Mouse (Mus musculus) heart, embryonic 10.5 days (tissue): ENCODE measurements around the gene Tln2. TPM values are rescaled to one million over a fixed set of nuclear protein-coding genes. Genes with fewer than 3 reads are reported as not detected.

Experiments used
- DNase-seq: peaks from one replicate; pipeline ENCODE4 v3.0.0-alpha.2; 2017; ENCODE audit warnings: low spot score
- H3K27ac ChIP-seq: fragments of 300-500 bp; sonication (generic); 2 replicates; pipeline ENCODE4 v1.5.1; 2016; ENCODE audit warnings: mild to moderate bottlenecking
- H3K27me3 ChIP-seq: fragments of 300-500 bp; sonication (generic); 2 replicates; pipeline ENCODE4 v1.6.1; 2016; ENCODE audit warnings: mild to moderate bottlenecking; ENCODE audit not compliant: poor library complexity, insufficient read depth, severe bottlenecking
- H3K36me3 ChIP-seq: fragments of 300-500 bp; sonication (generic); 2 replicates; pipeline ENCODE4 v1.6.1; 2016; ENCODE audit warnings: mild to moderate bottlenecking, moderate library complexity
- H3K4me1 ChIP-seq: fragments of 300-500 bp; sonication (generic); 2 replicates; pipeline ENCODE4 v1.6.1; 2016; ENCODE audit warnings: mild to moderate bottlenecking
- H3K4me3 ChIP-seq: fragments of 300-500 bp; sonication (generic); 2 replicates; pipeline ENCODE4 v1.5.1; 2016; ENCODE audit warnings: mild to moderate bottlenecking, moderate library complexity
- H3K9me3 ChIP-seq: fragments of 300-500 bp; sonication (generic); 2 replicates; pipeline ENCODE4 v1.6.1; 2016; ENCODE audit warnings: mild to moderate bottlenecking, moderate library complexity
- WGBS: fragments of 180-500 bp; shearing (Covaris S2); methylation state at CpG from one replicate; pipeline ENCODE4 v1.1.7; 2016; 5-methylcytosine and 5-hydroxymethylcytosine counted together
- polyA plus RNA-seq: library from polyadenylated mRNA; unstranded; fragments of >200 nt; fragmentation: Nextera tagmentation; extraction: Ambion mirVana; gene quantifications from 2 replicates; pipeline ENCODE4 v1.2.1, GENCODE M21; 2016

Gene Tln2
- 34.7 and 53.3 TPM in 2 replicates for polyA plus RNA-seq

- Histone ChIP-seq H3K27me3 (no peaks in the 10 kb centered on the region), H3K4me1 (0 out of 2 replicates have a peak, but pooled peaks cover 3% of the 10 kb centered on the region), H3K36me3 (peaks cover 28% of the 10 kb centered on the region; the same call in 1 of the 2 replicates), H3K4me3 (no peak within 1 kb of the TSS), H3K27ac (no peak within 1 kb of the TSS), H3K9me3 (no peaks in the 10 kb centered on the region)
- no peak for DNase-seq
- 84% methylated on average over 4 of the region's 4 CpGs for WGBS
Observed at GRCm38 (mm10) chr9:67559603-67560002, at the start of gene Tln2. Gene Tln2, minus strand, starts transcription at chr9:67559703.

DNA sequence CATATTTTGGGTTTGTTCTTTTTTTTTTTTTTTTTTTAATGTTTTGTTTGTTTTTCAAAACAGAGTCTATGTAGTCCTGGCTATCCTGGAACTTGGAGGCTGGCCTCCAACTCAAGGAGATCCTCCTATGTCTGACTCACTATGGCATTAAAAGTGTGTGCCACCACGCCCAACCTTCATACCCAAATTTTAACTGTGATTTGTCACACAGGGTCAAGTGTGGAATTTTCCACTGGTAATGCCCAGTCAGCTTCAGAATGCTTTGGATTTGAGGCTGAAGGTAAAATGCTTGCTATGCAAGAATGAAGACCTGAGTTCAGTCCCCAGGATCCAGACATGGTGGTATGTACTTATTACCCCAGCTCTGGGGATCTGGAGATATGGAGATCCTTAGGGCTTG is 49.7 kb upstream of the Tln2 start:
- H3K27me3 ChIP-seq = peaks cover 6% of the 10 kb centered on the region; the same call in 1 of the 2 replicates
- 85% methylated on average over 1 of the region's 1 CpGs for WGBS
- H3K4me1 ChIP-seq = peaks cover 19% of the 10 kb centered on the region
- H3K9me3 ChIP-seq = no peaks in the 10 kb centered on the region
- no peaks in the 10 kb centered on the region for H3K36me3 ChIP-seq
- H3K4me3 ChIP-seq = no peak overlapping the region
- DNase-seq = no peak
- no peak overlapping the region for H3K27ac ChIP-seq

GRCm38 (mm10) chr9:67607786-67608366 is 48.4 kb upstream of the Tln2 start:
- Histone ChIP-seq H3K4me3 (no peak overlapping the region), H3K27ac (no peak overlapping the region), H3K9me3 (no peaks in the 10 kb centered on the region), H3K4me1 (peaks cover 19% of the 10 kb centered on the region), H3K36me3 (no peaks in the 10 kb centered on the region), H3K27me3 (peaks cover 6% of the 10 kb centered on the region; the same call in 1 of the 2 replicates)
- WGBS = 71% methylated on average over 9 of the region's 9 CpGs
- DNase-seq = no peak

DNA sequence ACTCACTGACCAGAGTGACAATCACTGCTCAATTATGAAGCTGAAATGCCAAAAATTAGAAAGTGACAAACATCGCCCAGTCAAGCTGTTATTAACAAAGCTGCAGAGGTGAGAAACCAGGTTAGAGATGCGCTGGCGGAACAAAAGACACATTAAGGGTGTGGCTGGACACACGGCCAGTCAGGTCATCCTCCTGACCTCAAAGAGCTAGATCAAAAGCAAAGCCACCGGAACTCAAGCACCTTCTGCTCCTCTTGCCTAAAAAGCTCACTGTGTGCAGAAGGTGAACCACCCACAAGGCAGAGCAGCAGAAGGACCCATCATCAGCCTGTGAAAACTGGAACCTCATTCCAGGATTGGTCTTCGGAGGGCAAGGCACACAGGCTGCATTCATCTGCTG is 47.8 kb upstream of the Tln2 start:
- Histone ChIP-seq H3K4me1 (peaks cover 26% of the 10 kb centered on the region), H3K27ac (no peak overlapping the region), H3K36me3 (no peaks in the 10 kb centered on the region), H3K9me3 (no peaks in the 10 kb centered on the region), H3K4me3 (no peak overlapping the region), H3K27me3 (peaks cover 6% of the 10 kb centered on the region; the same call in 1 of the 2 replicates)
- no peak for DNase-seq
- WGBS = 90% methylated on average over 6 of the region's 6 CpGs

GRCm38 (mm10) chr9:67605867-67606435 is 46.4 kb upstream of the Tln2 start:
- DNase-seq = no peak
- H3K27ac ChIP-seq = peak overlapping the region; percentile 49; the same call in 1 of the 2 replicates

GRCm38 (mm10) chr9:67604940-67605339 is 45.4 kb upstream of the Tln2 start:
- no peak overlapping the region; the same call in 1 of the 2 replicates for H3K27ac ChIP-seq
- H3K4me1 ChIP-seq = peaks cover 29% of the 10 kb centered on the region
- DNase-seq = no peak
- no peak overlapping the region for H3K4me3 ChIP-seq
- H3K36me3 ChIP-seq = no peaks in the 10 kb centered on the region
- H3K27me3 ChIP-seq = no peaks in the 10 kb centered on the region
- H3K9me3 ChIP-seq = no peaks in the 10 kb centered on the region

More at GRCm38 (mm10) chr9:67605867-67606435, 46.4 kb upstream of the Tln2 start:
- Histone ChIP-seq H3K4me3 (no peak overlapping the region), H3K36me3 (no peaks in the 10 kb centered on the region), H3K4me1 (peaks cover 22% of the 10 kb centered on the region), H3K27me3 (peaks cover 2% of the 10 kb centered on the region; the same call in 1 of the 2 replicates), H3K9me3 (no peaks in the 10 kb centered on the region)
- WGBS = 57% methylated on average over 7 of the region's 7 CpGs

DNA sequence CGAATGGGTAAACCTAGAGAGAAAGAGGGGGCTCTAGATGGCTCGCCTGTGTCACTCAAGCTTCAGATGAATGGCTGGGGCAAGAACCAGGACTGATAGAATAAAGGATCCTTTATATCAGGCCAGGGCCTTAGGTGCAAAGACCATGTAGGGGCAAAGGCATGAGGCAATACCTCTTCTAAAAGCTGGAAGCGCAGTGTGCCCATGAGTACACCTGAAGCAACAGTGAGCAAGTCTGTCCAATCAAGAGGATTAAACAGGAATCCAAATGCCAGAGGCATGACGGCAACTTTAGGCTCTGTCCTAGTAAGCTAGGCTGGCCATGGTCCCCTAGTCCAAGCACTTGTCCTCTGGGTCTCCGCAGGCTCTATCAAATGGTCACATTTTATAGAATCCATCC is 42.8 kb upstream of the Tln2 start:
- no peak overlapping the region for H3K4me3 ChIP-seq
- H3K4me1 ChIP-seq = peaks cover 21% of the 10 kb centered on the region
- no peak for DNase-seq
- no peaks in the 10 kb centered on the region for H3K36me3 ChIP-seq
- H3K27me3 ChIP-seq = no peaks in the 10 kb centered on the region
- H3K27ac ChIP-seq = no peak overlapping the region
- whole genome bisulfite sequencing = 83% methylated on average over 5 of the region's 5 CpGs
- no peaks in the 10 kb centered on the region for H3K9me3 ChIP-seq

DNA sequence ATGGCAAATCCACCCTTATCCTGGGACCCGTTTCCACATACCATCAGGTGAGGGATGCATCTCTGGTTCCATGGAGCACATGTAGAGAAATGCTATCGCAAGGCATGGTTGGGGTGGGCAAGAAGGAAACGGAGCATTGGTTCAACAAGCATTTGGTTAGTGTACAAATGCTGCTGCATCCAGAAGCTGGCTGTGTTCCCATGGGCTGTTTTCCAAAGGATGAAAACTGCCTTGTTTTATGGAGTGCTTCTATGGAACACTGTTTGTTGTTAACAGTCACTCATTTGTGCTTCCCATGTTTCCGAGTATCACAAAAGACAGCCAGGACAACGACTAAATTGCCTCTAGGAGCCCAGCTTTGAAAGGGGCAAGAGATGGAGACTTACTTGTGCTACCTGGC is 35.7 kb upstream of the Tln2 start:
- Histone ChIP-seq H3K4me1 (peaks cover 2% of the 10 kb centered on the region), H3K9me3 (no peaks in the 10 kb centered on the region), H3K36me3 (no peaks in the 10 kb centered on the region), H3K27ac (no peak overlapping the region), H3K4me3 (no peak overlapping the region), H3K27me3 (no peaks in the 10 kb centered on the region; the same call in 1 of the 2 replicates)
- 89% methylated on average over 5 of the region's 5 CpGs for WGBS
- DNase-seq = no peak

DNA sequence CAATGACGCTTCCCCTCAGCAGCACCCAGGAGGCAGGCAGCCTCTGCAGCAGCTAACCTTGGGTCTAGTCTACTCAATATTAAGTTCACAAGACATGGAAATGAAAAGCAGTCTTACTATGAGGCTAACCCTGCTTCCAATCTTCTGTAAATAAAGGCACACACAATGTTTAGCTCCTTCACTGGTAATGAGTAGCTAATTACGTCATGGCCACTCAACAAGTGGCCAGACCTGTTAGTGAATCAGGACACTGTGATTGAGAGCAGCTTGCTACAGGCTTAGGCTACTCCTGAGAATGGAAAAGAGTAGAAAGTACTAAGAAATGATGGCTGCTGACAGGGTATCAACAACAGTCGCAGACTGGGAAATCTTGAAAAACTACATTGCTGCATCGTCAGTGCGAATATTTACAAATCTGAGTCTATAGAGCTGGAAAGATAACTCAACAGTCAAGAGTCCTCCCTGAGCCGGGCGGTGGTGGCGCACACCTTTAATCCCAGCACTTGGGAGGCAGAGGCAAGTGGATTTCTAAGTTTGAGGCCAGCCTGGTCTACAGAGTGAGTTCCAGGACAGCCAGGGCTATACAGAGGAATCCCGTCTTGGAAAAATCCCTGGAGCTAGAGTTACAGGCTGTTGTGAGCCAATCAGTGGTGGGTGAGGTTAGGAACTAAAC is 34.1 kb upstream of the Tln2 start:
- DNase-seq = no peak
- Histone ChIP-seq H3K36me3 (no peaks in the 10 kb centered on the region), H3K4me3 (no peak overlapping the region), H3K27ac (no peak overlapping the region), H3K9me3 (no peaks in the 10 kb centered on the region), H3K4me1 (peaks cover 14% of the 10 kb centered on the region; the same call in 1 of the 2 replicates), H3K27me3 (no peaks in the 10 kb centered on the region; the same call in 1 of the 2 replicates)
- WGBS = 90% methylated on average over 9 of the region's 9 CpGs

- no peak for DNase-seq
- no peaks in the 10 kb centered on the region for H3K36me3 ChIP-seq
- WGBS = 84% methylated on average over 5 of the region's 5 CpGs
- no peaks in the 10 kb centered on the region; the same call in 1 of the 2 replicates for H3K27me3 ChIP-seq
- no peak overlapping the region for H3K27ac ChIP-seq
- no peak overlapping the region for H3K4me3 ChIP-seq
- H3K4me1 ChIP-seq = peaks cover 19% of the 10 kb centered on the region; the same call in 1 of the 2 replicates
- H3K9me3 ChIP-seq = no peaks in the 10 kb centered on the region
Observed at GRCm38 (mm10) chr9:67592726-67593125, 33.2 kb upstream of the Tln2 start.

DNA sequence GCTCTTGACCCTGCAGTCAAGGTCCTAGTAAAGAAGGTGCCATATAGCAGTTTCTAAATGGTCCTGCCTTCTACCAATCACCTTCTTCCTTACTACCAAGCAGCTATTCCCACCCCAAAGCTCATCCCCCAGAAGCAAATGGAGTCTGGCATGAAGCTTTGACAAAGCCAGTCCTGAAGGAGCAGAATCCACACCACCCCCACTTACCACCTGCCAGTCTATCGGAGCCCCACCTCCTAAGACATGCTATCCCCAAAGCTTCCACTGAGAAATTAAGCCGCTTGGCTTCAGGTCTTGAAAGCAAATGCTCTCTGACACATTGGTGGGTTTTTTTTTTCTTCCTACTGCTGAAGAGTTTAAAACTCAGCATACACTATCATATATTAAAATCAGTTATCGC is 27.6 kb upstream of the Tln2 start:
- WGBS = 82% methylated on average over 3 of the region's 3 CpGs
- Histone ChIP-seq H3K9me3 (no peaks in the 10 kb centered on the region), H3K4me3 (no peak overlapping the region), H3K4me1 (peaks cover 54% of the 10 kb centered on the region), H3K27ac (0 out of 2 replicates have a peak overlapping the region, but pooled peaks have one; percentile 23), H3K27me3 (no peaks in the 10 kb centered on the region), H3K36me3 (no peaks in the 10 kb centered on the region)
- no peak for DNase-seq

DNA sequence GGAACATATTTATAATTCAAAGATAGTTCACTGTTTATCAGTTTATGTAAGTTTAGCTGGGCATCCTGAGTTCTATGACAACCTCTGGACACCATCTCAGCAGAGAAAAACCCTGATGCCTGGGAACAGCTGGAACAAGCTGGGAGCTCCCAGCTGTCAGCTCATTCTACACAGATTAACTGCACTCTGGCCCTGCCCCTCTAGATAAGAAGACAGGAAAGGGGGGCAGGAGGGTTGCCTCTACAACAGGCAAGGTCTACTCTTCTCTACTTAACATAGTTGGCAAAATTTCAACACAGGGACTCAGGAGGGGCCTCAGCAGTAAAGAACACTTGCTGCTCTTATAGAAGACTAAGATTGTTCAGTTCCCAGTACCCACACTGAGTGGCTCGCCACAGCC is 27.0 kb upstream of the Tln2 start:
- DNase-seq = peak; percentile 87
- Histone ChIP-seq H3K4me3 (no peak overlapping the region), H3K27me3 (no peaks in the 10 kb centered on the region), H3K27ac (0 out of 2 replicates have a peak overlapping the region, but pooled peaks have one; percentile 23), H3K36me3 (no peaks in the 10 kb centered on the region), H3K9me3 (no peaks in the 10 kb centered on the region), H3K4me1 (peaks cover 61% of the 10 kb centered on the region)
- 41% methylated on average over 1 of the region's 1 CpGs for WGBS

DNA sequence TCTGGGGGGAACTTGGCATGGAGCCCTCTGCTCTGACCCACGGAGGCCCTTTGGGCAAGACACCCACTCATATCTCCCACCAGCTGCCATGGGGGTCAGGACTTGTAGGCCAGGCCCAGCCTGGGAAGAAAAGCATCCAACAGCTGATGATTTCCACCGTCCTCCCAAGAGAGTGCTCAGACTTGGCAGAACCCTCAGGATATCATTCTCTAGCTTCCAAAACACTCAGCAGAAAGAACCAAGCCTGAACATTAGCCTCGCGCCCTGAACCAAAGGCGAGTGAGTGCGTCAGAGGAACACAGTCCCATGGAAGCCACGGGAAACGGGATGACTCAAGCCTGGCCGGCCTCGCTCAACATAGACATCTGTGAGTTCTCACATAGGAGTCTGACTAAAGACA is 25.4 kb upstream of the Tln2 start:
- no peaks in the 10 kb centered on the region for H3K9me3 ChIP-seq
- H3K27me3 ChIP-seq = no peaks in the 10 kb centered on the region
- peaks cover 70% of the 10 kb centered on the region for H3K4me1 ChIP-seq
- WGBS = 89% methylated on average over 10 of the region's 10 CpGs
- no peak for DNase-seq
- no peak overlapping the region; the same call in 1 of the 2 replicates for H3K27ac ChIP-seq
- no peak overlapping the region for H3K4me3 ChIP-seq
- H3K36me3 ChIP-seq = no peaks in the 10 kb centered on the region
